Mouse (Mus musculus) forebrain, postnatal 0 days (tissue): Measurements from ENCODE around the gene Dpep3. TPM values are rescaled to one million over a fixed set of nuclear protein-coding genes. Genes with fewer than 3 reads are reported as not detected.

Experiments used
- ATAC-seq: fragments of 200-750 bp; cut with Nextera tagmentation; 2 replicates; pipeline ENCODE4 v1.8.0; 2017; ENCODE audit warnings: mild to moderate bottlenecking, moderate library complexity
- DNase-seq: peaks from one replicate; pipeline ENCODE4 v3.0.0-alpha.2; 2015
- H3K27ac ChIP-seq: fragments of 300-500 bp; sonication (generic); 2 replicates; pipeline ENCODE4 v1.5.1; 2014; ENCODE audit warnings: low read depth, mild to moderate bottlenecking, antibody characterized with exemption, low read length, moderate library complexity, mixed read lengths
- H3K27me3 ChIP-seq: fragments of 300-500 bp; sonication (generic); 2 replicates; pipeline ENCODE4 v1.6.1; 2014; ENCODE audit warnings: mild to moderate bottlenecking, low read length, mixed read lengths; ENCODE audit not compliant: insufficient read depth
- H3K36me3 ChIP-seq: fragments of 300-500 bp; sonication (generic); 2 replicates; pipeline ENCODE4 v1.6.1; 2014; ENCODE audit warnings: mild to moderate bottlenecking, moderate library complexity; ENCODE audit not compliant: insufficient read depth
- H3K4me1 ChIP-seq: fragments of 300-500 bp; sonication (generic); 2 replicates; pipeline ENCODE4 v1.6.1; 2014; ENCODE audit warnings: antibody characterized with exemption; ENCODE audit not compliant: insufficient read depth
- H3K4me2 ChIP-seq: fragments of 300-500 bp; sonication (generic); 2 replicates; pipeline ENCODE4 v1.6.1; 2014; ENCODE audit warnings: low read depth, mild to moderate bottlenecking, moderate library complexity
- H3K4me3 ChIP-seq: fragments of 300-500 bp; sonication (generic); 2 replicates; pipeline ENCODE4 v1.5.1; 2014; ENCODE audit warnings: low read depth, low read length, mixed read lengths
- H3K9ac ChIP-seq: fragments of 300-500 bp; sonication (generic); 2 replicates; pipeline ENCODE4 v1.6.1; 2014; ENCODE audit warnings: mild to moderate bottlenecking
- H3K9me3 ChIP-seq: fragments of 300-500 bp; sonication (generic); 2 replicates; pipeline ENCODE4 v1.6.1; 2016; ENCODE audit warnings: low read length
- CTCF ChIP-seq: sonication (generic); IDR thresholded peaks from 2 replicates; pipeline ENCODE4 v1.5.1; 2016; ENCODE audit warnings: antibody characterized with exemption, control low read depth, low read depth
- WGBS: fragments of 180-500 bp; shearing (Covaris S2); extraction: QIAGEN DNeasy Blood & Tissue Kit; methylation state at CpG from one replicate; pipeline ENCODE4 v1.1.7; 2014; 5-methylcytosine and 5-hydroxymethylcytosine counted together
- polyA plus RNA-seq: library from polyadenylated mRNA; unstranded; fragments of >200 nt; fragmentation: Nextera tagmentation; extraction: Ambion mirVana; gene quantifications from 2 replicates; pipeline ENCODE4 v1.2.1, GENCODE M21; 2015
- total RNA-seq: library from RNA; depleted of rRNA; stranded (reverse); fragments of >200 nt; gene quantifications from 2 replicates; pipeline ENCODE4 v1.2.3, GENCODE M21; 2014

Gene Dpep3
- total and polyA plus RNA-seq, 2 experiments from 2014 or later: not detected

GRCm38 (mm10) chr8:105981146-105981545 lies 1.9 kb upstream of the Dpep3 start:
- DNase-seq (no peak), ATAC-seq (no peak)
- Histone ChIP-seq H3K4me1 (no peaks in the 10 kb centered on the region), H3K27me3 (no peaks in the 10 kb centered on the region), H3K9me3 (no peaks in the 10 kb centered on the region), H3K27ac (no peak overlapping the region), H3K4me2 (no peak overlapping the region), H3K9ac (no peak overlapping the region), H3K36me3 (no peaks in the 10 kb centered on the region), H3K4me3 (no peak overlapping the region)
- WGBS: 91% methylated on average over 1 of the region's 1 CpGs
- no peak for TF ChIP-seq CTCF

- Histone ChIP-seq H3K9ac (no peak overlapping the region), H3K4me1 (no peaks in the 10 kb centered on the region), H3K27ac (no peak overlapping the region), H3K9me3 (no peaks in the 10 kb centered on the region), H3K4me3 (no peak overlapping the region), H3K4me2 (no peak overlapping the region), H3K27me3 (no peaks in the 10 kb centered on the region), H3K36me3 (no peaks in the 10 kb centered on the region)
- no peak for ATAC-seq
- no peak for TF ChIP-seq CTCF
- DNase-seq: no peak
- 64% methylated on average over 7 of the region's 7 CpGs for WGBS
Observed at GRCm38 (mm10) chr8:105975363-105975762, 3.9 kb downstream of the Dpep3 start.

- Histone ChIP-seq H3K4me3 (no peak overlapping the region), H3K9ac (no peak overlapping the region), H3K27me3 (peaks cover 15% of the 10 kb centered on the region), H3K4me1 (no peaks in the 10 kb centered on the region; the same call in 1 of the 2 replicates), H3K36me3 (no peaks in the 10 kb centered on the region), H3K9me3 (no peaks in the 10 kb centered on the region), H3K27ac (no peak overlapping the region), H3K4me2 (no peak overlapping the region)
- 74% methylated on average over 8 of the region's 8 CpGs for WGBS
- TF ChIP-seq CTCF: no peak
- ATAC-seq (no peak), DNase-seq (no peak)
Observed at GRCm38 (mm10) chr8:105971019-105971720, 8.1 kb downstream of the Dpep3 start.

- H3K9me3 ChIP-seq: no peaks in the 10 kb centered on the region
- DNase-seq (no peak), ATAC-seq (no peak)
Observed at GRCm38 (mm10) chr8:105969367-105969766, 9.9 kb downstream of the Dpep3 start.

GRCm38 (mm10) chr8:105966692-105967311 lies 12.4 kb downstream of the Dpep3 start:
- Histone ChIP-seq H3K4me2 (peak overlapping the region; percentile 66; the same call in 1 of the 2 replicates), H3K27ac (no peak overlapping the region), H3K9ac (no peak overlapping the region), H3K9me3 (no peaks in the 10 kb centered on the region), H3K4me3 (no peak overlapping the region), H3K36me3 (no peaks in the 10 kb centered on the region), H3K4me1 (no peaks in the 10 kb centered on the region; the same call in 1 of the 2 replicates), H3K27me3 (peaks cover 15% of the 10 kb centered on the region)
- 9% methylated on average over 19 of the region's 19 CpGs for WGBS
- no peak for TF ChIP-seq CTCF
- DNase-seq (no peak), ATAC-seq (no peak)

More at GRCm38 (mm10) chr8:105969367-105969766, 9.9 kb downstream of the Dpep3 start:
- no peak overlapping the region for H3K27ac ChIP-seq
- WGBS: 68% methylated on average over 1 of the region's 1 CpGs
- H3K4me1 ChIP-seq: no peaks in the 10 kb centered on the region; the same call in 1 of the 2 replicates
- no peak overlapping the region for H3K9ac ChIP-seq
- H3K27me3 ChIP-seq: peaks cover 15% of the 10 kb centered on the region
- no peaks in the 10 kb centered on the region for H3K36me3 ChIP-seq
- no peak for TF ChIP-seq CTCF
- no peak overlapping the region for H3K4me3 ChIP-seq
- no peak overlapping the region for H3K4me2 ChIP-seq

GRCm38 (mm10) chr8:105965905-105966341 lies 13.3 kb downstream of the Dpep3 start, which contains the start of gene Slc12a4:
Gene Slc12a4 (minus strand): TSS chr8:105966097.
- Histone ChIP-seq H3K9ac (peak within 1 kb of the TSS; percentile 56), H3K27me3 (peaks cover 15% of the 10 kb centered on the region), H3K4me1 (no peaks in the 10 kb centered on the region; the same call in 1 of the 2 replicates), H3K9me3 (no peaks in the 10 kb centered on the region), H3K27ac (no peak within 1 kb of the TSS), H3K4me2 (peak within 1 kb of the TSS; percentile 66), H3K4me3 (peak within 1 kb of the TSS; percentile 60), H3K36me3 (no peaks in the 10 kb centered on the region)
- no peak for TF ChIP-seq CTCF
- peak; percentile 74 for DNase-seq
- peak; percentile 91 for ATAC-seq
- 0% methylated on average over 41 of the region's 47 CpGs for WGBS

GRCm38 (mm10) chr8:105965266-105965904 lies 13.8 kb downstream of the Dpep3 start:
- no peak for TF ChIP-seq CTCF
- peak; percentile 14 for DNase-seq
- Histone ChIP-seq H3K27ac (no peak overlapping the region), H3K4me3 (peak overlapping the region; percentile 60), H3K4me1 (no peaks in the 10 kb centered on the region; the same call in 1 of the 2 replicates), H3K36me3 (no peaks in the 10 kb centered on the region), H3K9me3 (no peaks in the 10 kb centered on the region), H3K9ac (peak overlapping the region; percentile 56), H3K27me3 (peaks cover 15% of the 10 kb centered on the region), H3K4me2 (peak overlapping the region; percentile 66)
- ATAC-seq: peak; percentile 75
- WGBS: 5% methylated on average over 40 of the region's 40 CpGs
